Mouse (Mus musculus) forebrain, embryonic 10.5 days (tissue): ENCODE measurements around the gene Rcan1. TPM values are rescaled to one million over a fixed set of nuclear protein-coding genes. Genes with fewer than 3 reads are reported as not detected.
"Not testable (repeated sequence)": the region's sequence is repeated elsewhere in the genome, so short reads cannot be mapped to it uniquely, and the experiment has no call there.

ENCODE experiments used
- DNase-seq: peaks from one replicate; pipeline ENCODE4 v3.0.0-alpha.2; 2017; ENCODE audit warnings: low spot score; ENCODE audit errors: extremely low spot score
- H3K27ac ChIP-seq: fragments of 300-500 bp; sonication (generic); 2 replicates; pipeline ENCODE4 v1.5.1; 2016; ENCODE audit warnings: mild to moderate bottlenecking
- H3K27me3 ChIP-seq: fragments of 300-500 bp; sonication (generic); 2 replicates; pipeline ENCODE4 v1.6.1; 2016; ENCODE audit warnings: mild to moderate bottlenecking; ENCODE audit not compliant: poor library complexity, severe bottlenecking
- H3K36me3 ChIP-seq: fragments of 300-500 bp; sonication (generic); replicated peaks from 2 replicates; pipeline ENCODE4 v1.6.1; 2016; ENCODE audit warnings: mild to moderate bottlenecking, moderate library complexity
- H3K4me1 ChIP-seq: fragments of 300-500 bp; sonication (generic); 2 replicates; pipeline ENCODE4 v1.6.1; 2016
- H3K4me3 ChIP-seq: fragments of 300-500 bp; sonication (generic); 2 replicates; pipeline ENCODE4 v1.5.1; 2016; ENCODE audit warnings: mild to moderate bottlenecking, moderate library complexity
- H3K9me3 ChIP-seq: fragments of 300-500 bp; sonication (generic); 2 replicates; pipeline ENCODE4 v1.6.1; 2016; ENCODE audit warnings: mild to moderate bottlenecking, moderate library complexity
- WGBS: fragments of 180-500 bp; shearing (Covaris S2); methylation state at CpG from one replicate; pipeline ENCODE4 v1.1.7; 2016; 5-methylcytosine and 5-hydroxymethylcytosine counted together
- polyA plus RNA-seq: library from polyadenylated mRNA; unstranded; fragments of >200 nt; fragmentation: Nextera tagmentation; extraction: Ambion mirVana; gene quantifications from 2 replicates; pipeline ENCODE4 v1.2.1, GENCODE M21; 2016

The Rcan1 gene
- polyA plus RNA-seq, 1 experiment from 2014 or later = 34.4 TPM

DNA sequence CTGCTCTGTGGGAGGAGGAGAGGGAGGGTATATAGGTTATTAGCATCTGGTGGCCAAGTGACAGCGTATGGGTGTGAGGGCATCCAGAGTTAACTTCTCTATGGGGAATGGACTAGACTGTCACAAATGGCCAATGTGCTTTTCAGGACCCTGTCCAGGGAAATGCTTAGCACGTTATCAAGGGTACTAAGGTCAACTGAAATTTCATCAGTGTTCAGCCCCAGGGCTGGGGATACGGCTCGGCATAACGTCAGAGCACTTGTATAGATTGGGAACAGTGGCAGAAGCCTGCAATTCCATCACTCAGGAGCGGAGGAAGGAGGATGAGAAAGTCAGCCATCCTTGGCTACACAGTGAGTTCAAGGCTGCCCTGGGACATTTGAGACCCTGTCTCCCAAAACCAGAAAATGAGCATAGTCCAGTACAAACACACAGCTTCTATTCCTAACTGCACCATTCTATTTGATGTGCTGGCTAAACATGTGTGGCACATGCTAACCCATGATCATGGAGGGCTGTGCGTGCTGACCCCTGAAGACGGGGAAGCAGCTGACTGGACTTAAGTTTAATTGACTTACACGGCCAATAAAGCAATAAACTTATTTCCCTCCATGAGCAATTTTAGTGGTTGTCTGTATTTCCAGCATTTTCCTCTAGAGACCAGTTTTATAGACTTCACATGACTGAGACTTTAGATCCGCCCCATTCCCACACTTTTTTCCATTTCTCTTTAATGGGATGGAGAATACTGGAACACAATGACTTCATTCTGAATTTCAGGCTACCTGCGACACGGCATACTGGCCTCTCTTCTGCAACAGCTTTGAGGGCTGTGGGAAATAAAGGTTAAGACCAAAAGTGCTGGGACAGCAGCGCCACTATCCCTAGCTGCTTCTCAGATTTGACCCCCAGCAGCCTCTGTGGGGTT is 48.0 kb downstream of the Rcan1 start:
- no peak for DNase-seq
- WGBS = 85% methylated on average over 13 of the region's 13 CpGs
- Histone ChIP-seq H3K4me3 (no peak overlapping the region), H3K9me3 (no peaks in the 10 kb centered on the region), H3K36me3 (peaks cover 3% of the 10 kb centered on the region; the same call in 1 of the 2 replicates), H3K4me1 (peaks cover 35% of the 10 kb centered on the region), H3K27ac (peak overlapping the region; percentile 41; the same call in 1 of the 2 replicates), H3K27me3 (no peaks in the 10 kb centered on the region)

DNA sequence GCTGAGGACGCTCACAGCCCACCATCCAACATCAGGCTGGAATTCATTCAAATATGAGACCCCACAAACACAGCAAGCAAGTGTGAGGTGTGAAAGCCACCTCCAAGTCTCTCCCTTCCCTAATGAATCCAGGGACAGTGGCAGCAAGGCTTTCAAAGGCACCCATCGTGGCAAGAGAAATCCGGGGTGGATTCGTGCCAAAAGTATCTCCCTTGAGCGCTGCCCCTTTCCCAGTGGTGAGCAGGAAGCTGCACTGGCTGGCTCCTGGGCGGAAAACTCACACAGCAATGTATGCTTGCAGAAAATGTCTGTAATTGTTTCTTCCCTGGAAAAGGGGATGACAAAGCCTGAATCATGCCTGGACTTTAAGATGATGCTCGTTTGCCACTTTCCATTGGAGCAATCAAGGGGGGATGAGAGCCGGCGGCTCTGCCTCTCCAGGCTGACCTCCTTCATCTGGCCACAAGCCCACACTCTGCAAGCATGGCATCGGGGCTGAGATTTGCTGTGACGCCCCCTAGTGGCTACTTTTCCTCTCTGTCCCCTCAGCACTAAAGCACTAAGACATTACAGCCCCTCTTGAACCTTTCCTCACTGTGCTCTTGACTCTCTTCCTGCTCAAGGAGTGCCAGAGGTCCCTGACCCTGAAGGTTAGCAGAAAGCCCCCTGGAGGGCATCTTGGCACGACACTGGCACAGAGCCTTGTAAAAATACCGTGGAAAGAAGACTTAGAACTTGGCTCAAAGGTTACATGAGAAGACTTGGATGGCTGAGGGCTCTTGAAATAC is 49.3 kb downstream of the Rcan1 start:
- 71% methylated on average over 13 of the region's 13 CpGs for WGBS
- no peak overlapping the region for H3K4me3 ChIP-seq
- no peaks in the 10 kb centered on the region for H3K27me3 ChIP-seq
- H3K4me1 ChIP-seq = peaks cover 22% of the 10 kb centered on the region
- H3K27ac ChIP-seq = no peak overlapping the region
- peaks cover 5% of the 10 kb centered on the region; the same call in 1 of the 2 replicates for H3K36me3 ChIP-seq
- H3K9me3 ChIP-seq = no peaks in the 10 kb centered on the region
- no peak for DNase-seq

DNA sequence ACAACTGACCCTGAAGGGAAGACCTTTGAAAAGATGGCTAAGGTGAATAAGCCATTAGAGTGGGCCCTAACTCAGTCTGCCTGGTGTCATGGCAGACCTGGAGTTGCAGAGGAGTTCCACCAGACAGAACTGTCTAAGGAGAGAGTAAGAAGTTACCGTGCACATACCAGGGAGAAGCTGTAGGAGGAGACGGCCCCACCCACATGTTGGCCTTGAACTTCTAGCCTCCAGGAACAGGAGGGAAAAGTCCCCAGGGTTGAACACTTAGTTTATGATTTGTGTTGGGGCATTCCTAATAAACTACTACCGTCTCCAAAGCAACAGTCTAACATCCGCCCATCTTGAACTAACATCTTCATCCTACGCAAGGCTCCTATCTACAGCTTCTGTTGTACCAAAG is 50.0 kb downstream of the Rcan1 start:
- no peak for DNase-seq
- H3K9me3 ChIP-seq = no peaks in the 10 kb centered on the region
- H3K4me1 ChIP-seq = peaks cover 19% of the 10 kb centered on the region
- H3K27me3 ChIP-seq = no peaks in the 10 kb centered on the region
- 95% methylated on average over 5 of the region's 5 CpGs for WGBS
- no peak overlapping the region for H3K27ac ChIP-seq
- no peak overlapping the region for H3K4me3 ChIP-seq
- H3K36me3 ChIP-seq = peaks cover 5% of the 10 kb centered on the region; the same call in 1 of the 2 replicates

DNA sequence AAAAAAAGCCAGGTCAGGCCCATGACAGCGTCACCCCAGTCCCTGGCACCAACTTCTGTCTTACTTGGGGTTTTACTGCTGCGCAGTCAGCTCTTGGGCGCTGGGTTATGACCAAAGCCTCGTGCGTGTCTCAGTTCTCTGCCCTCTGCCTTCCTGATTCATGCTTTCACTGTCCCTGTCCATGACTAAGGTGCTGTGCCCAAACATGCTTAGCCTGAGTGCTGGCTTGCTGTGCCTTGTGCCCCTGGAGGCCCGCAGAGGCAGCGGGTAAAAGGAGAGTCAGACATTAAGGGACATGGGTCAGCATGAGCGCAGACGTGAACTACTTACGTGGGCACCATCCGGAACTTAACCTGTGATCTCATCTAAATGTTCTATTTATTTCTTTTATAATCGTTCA is 51.6 kb downstream of the Rcan1 start:
- no peaks in the 10 kb centered on the region for H3K27me3 ChIP-seq
- DNase-seq = no peak
- no peak overlapping the region for H3K4me3 ChIP-seq
- no peaks in the 10 kb centered on the region for H3K9me3 ChIP-seq
- H3K4me1 ChIP-seq = peaks cover 25% of the 10 kb centered on the region
- peaks cover 5% of the 10 kb centered on the region; the same call in 1 of the 2 replicates for H3K36me3 ChIP-seq
- H3K27ac ChIP-seq = no peak overlapping the region
- whole genome bisulfite sequencing = 92% methylated on average over 12 of the region's 12 CpGs

DNA sequence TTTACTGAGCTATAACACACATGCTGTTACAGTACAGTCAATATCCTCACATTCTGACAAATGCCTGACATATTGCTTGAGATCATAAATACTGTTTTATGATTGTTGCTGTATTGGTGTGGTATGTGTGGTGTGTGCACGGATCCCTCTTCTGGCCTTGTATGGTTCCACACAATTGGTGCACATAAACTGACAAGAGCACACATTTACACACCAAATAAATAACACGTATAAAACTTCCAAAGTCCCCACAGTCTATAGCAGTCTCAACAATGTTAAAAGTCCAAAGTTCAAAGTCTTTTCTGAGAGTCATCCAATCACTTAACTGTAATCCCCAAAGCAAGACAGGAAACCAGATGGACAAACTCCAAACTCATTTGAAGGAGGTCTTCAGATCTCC is 53.4 kb downstream of the Rcan1 start:
- 96% methylated on average over 2 of the region's 2 CpGs for WGBS
- Histone ChIP-seq H3K9me3 (no peaks in the 10 kb centered on the region), H3K4me1 (peaks cover 28% of the 10 kb centered on the region), H3K27ac (no peak overlapping the region), H3K36me3 (peaks cover 5% of the 10 kb centered on the region; the same call in 1 of the 2 replicates), H3K27me3 (no peaks in the 10 kb centered on the region), H3K4me3 (no peak overlapping the region)
- DNase-seq = no peak

DNA sequence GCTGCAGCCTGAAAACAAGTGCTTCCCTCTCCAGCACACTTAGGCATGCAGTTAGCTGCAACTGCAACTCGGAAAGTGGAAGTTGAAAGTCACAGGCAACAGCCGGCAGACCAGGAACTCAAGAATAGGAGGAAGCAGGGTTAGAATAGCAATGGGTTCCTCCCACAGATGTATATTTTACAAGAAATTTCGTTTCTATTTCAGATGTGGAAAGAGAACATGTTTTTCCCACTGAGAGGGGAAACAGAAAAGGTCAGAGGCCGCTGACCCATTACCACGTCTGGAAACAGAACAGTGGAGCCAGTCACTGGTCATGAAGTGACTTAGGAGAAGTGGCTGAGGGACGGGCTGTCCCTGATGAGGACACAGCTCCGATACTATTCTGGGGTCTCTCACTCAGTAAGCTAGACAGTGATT is 55.0 kb downstream of the Rcan1 start:
- DNase-seq = no peak
- Histone ChIP-seq H3K4me3 (no peak overlapping the region), H3K27ac (0 out of 2 replicates have a peak overlapping the region, but pooled peaks have one; percentile 25), H3K9me3 (no peaks in the 10 kb centered on the region), H3K36me3 (peaks cover 5% of the 10 kb centered on the region; the same call in 1 of the 2 replicates), H3K4me1 (peaks cover 32% of the 10 kb centered on the region), H3K27me3 (no peaks in the 10 kb centered on the region)
- 56% methylated on average over 7 of the region's 7 CpGs for WGBS

- not testable (repeated sequence) for DNase-seq, H3K4me3 ChIP-seq, H3K27me3 ChIP-seq, H3K27ac ChIP-seq, H3K9me3 ChIP-seq, H3K36me3 ChIP-seq
- H3K4me1 ChIP-seq = peaks cover 32% of the 10 kb centered on the region
- WGBS = 66% methylated on average over 6 of the region's 6 CpGs
These were observed 55.6 kb downstream of the Rcan1 start for GRCm38 (mm10) chr16:92415038-92415437.

- H3K36me3 ChIP-seq = peaks cover 4% of the 10 kb centered on the region; the same call in 1 of the 2 replicates
- DNase-seq = no peak
- H3K9me3 ChIP-seq = no peaks in the 10 kb centered on the region
- 41% methylated on average over 7 of the region's 7 CpGs for WGBS
- H3K27ac ChIP-seq = peak overlapping the region; percentile 73
- no peak overlapping the region for H3K4me3 ChIP-seq
- no peaks in the 10 kb centered on the region for H3K27me3 ChIP-seq
- peaks cover 32% of the 10 kb centered on the region for H3K4me1 ChIP-seq
These were observed 57.8 kb downstream of the Rcan1 start for GRCm38 (mm10) chr16:92412888-92413287.

DNA sequence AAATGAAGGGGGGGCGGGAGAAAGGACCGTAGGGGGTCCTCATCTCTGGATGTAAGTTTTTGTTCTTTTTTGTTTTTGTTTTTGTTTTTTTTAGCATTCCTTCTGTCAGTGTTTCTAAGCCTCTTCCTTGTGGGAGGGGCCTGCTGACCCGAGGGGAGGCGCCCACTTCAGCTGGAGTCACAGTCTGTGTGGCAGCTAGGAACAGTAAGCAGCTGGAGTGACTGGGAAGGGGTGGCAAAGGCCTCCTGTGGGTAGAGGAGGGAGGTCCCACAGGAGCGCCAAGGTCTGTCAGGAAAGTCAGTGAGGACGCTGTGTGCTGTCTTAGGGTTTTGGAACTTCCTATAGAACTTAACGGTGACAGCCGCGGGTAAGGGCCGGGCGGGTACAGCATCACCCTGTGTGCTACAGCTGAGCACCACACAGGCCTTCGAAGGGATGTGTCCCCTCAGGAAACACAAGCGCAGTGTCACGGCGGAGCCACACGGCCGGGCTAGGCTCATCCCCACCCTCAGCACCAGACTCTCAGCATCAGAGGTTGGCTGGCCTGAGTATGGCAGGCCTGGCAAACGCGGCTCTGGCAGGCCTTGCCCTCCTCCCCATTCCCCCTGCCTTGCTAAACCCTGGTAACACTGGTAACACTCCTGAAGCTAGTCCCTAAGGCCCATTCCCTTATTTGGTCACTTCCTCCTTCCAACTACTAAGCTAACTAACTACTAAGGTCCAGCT is 58.5 kb downstream of the Rcan1 start:
- peak overlapping the region; percentile 73 for H3K27ac ChIP-seq
- no peaks in the 10 kb centered on the region for H3K27me3 ChIP-seq
- no peak for DNase-seq
- H3K4me1 ChIP-seq = peaks cover 32% of the 10 kb centered on the region
- 87% methylated on average over 19 of the region's 19 CpGs for WGBS
- H3K9me3 ChIP-seq = no peaks in the 10 kb centered on the region
- no peak overlapping the region for H3K4me3 ChIP-seq
- H3K36me3 ChIP-seq = no peaks in the 10 kb centered on the region

GRCm38 (mm10) chr16:92410344-92410743 is 60.3 kb downstream of the Rcan1 start:
- peak overlapping the region; percentile 73; the same call in 1 of the 2 replicates for H3K27ac ChIP-seq
- 86% methylated on average over 2 of the region's 2 CpGs for WGBS

DNA sequence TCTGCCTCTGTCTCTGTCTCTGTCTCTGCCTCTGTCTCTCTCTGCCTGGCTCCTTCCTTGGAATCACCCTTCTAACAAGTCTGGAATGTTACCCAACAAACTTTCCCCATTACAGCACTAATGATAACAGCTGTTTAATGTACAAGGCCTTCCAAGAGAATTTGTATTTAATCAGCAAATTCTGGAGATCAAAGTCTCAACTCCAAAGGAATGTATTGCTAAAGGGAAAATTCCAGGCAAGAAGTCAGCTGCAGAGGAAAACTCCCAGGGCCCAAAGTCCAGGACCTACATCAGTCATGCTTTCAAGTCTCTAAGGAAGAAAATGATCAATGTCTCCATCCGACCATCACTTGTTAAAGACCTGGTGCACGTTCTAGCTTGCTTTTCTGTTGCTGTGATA is 62.8 kb downstream of the Rcan1 start:
- Histone ChIP-seq H3K36me3 (no peaks in the 10 kb centered on the region), H3K4me1 (peaks cover 21% of the 10 kb centered on the region), H3K9me3 (no peaks in the 10 kb centered on the region), H3K27me3 (no peaks in the 10 kb centered on the region), H3K4me3 (no peak overlapping the region), H3K27ac (no peak overlapping the region)
- 87% methylated on average over 2 of the region's 2 CpGs for WGBS
- no peak for DNase-seq

More at GRCm38 (mm10) chr16:92410344-92410743, 60.3 kb downstream of the Rcan1 start:
- H3K4me1 ChIP-seq = peaks cover 27% of the 10 kb centered on the region
- no peak overlapping the region for H3K4me3 ChIP-seq
- no peaks in the 10 kb centered on the region for H3K9me3 ChIP-seq
- DNase-seq = no peak
- no peaks in the 10 kb centered on the region for H3K36me3 ChIP-seq
- H3K27me3 ChIP-seq = no peaks in the 10 kb centered on the region

DNA sequence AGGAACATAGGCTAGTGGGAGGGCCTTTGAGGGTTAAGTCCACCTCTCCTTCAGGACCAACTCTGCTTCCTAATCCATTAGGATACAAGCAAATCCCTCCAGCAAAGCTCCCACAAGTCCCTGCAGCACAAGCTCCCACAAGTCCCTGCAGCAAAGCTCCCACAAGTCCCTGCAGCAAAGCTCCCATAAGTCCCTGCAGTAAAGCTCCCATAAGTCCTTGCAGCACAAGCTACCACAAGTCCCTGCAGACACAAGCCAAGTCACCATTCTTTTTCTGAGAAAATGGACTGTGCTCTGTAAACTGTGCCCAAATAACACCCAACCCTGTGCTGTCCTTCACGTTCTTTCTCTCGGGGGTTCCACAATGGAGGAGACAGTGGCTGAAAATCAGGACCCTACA is 66.5 kb downstream of the Rcan1 start:
- Histone ChIP-seq H3K9me3 (no peaks in the 10 kb centered on the region), H3K27me3 (peaks cover 16% of the 10 kb centered on the region), H3K36me3 (no peaks in the 10 kb centered on the region), H3K27ac (no peak overlapping the region), H3K4me3 (no peak overlapping the region), H3K4me1 (peaks cover 45% of the 10 kb centered on the region)
- WGBS = 90% methylated on average over 2 of the region's 2 CpGs
- no peak for DNase-seq
